Mouse (Mus musculus) adrenal gland, adult 8-10 months (tissue): ENCODE results near the gene Socs7. TPM values are rescaled to one million over a fixed set of nuclear protein-coding genes. Genes with fewer than 3 reads are reported as not detected.

ENCODE experiments used
- DNase-seq: peaks from one replicate; pipeline ENCODE4 v3.0.0; 2022
- total RNA-seq, 4 experiments: library from RNA; stranded (reverse); gene quantifications; 2 replicates each; pipeline ENCODE4 v1.2.4; 2022

The Socs7 gene
- total RNA-seq, 4 experiments from 2014 or later = 22.2 to 28.3 (median 24.9) TPM

DNA sequence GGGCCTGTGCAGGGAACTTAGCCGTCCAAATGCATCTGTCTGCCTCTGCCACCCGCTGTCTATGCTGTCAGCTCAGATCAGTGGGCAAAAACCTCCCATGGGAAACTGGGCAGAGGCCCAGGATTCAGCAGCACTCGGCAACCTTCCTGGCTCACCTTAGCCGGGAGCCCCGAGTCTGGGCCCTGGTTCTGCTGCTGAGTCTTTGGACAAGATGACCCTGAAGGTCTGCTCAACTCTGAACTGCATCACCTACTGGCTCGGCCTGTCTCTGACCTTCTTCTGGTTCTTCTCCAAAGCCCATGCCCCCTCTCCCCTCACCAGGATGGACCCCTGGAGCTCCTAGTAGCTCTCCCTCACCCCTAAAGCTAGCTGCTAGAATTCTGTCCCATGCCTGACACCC is 83.2 kb downstream of the Socs7 start:
- no peak for DNase-seq

DNA sequence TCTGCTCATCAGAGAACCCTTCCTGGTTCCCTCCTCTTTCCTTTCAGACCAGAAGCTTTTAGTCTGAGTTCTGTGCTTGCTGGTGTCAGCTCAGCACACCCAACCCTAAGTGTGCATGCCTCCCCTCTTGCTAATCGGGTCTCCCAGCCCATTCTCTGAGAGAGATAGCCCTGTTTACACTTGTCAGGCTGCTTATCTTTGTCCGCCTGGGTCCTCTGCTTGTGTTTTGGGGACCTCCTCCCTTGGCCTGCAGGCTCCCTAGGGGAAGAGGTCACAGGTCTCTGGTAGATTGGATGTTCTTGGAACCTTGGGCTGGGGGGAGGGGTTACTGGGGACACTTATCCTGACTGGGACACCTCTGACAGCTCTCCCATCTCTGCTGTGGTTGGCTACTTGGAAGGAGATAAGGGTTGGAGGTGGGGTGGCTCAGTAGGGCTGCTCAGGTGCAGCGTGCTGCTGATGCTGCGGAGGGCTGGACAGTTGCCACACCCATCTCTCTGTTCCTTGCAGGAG is 83.7 kb downstream of the Socs7 start:
- DNase-seq = no peak

GRCm38 (mm10) chr11:97447979-97448378 is 85.6 kb downstream of the Socs7 start:
- DNase-seq = no peak

Other genes with a start within 250 kb of the Socs7 start
- gene Tbx21, start 247.2 kb upstream of the Socs7 start, total RNA-seq = under 1 TPM; 0.31 to 0.51 (median 0.48) TPM
- gene Tbkbp1, start 211.1 kb upstream of the Socs7 start, total RNA-seq = 10 to 100 TPM in 3 of 4 experiments, 1 to 10 TPM in 1; 9.5 to 13.8 (median 11.6) TPM
- 100 to 1,000 TPM; 115 to 133 (median 124) TPM for gene Kpnb1, start 174.7 kb upstream of the Socs7 start, total RNA-seq
- 100 to 1,000 TPM in 2 of 4 experiments, 10 to 100 TPM in 2; 79.8 to 128 (median 106) TPM for gene Npepps, start 81.9 kb upstream of the Socs7 start, total RNA-seq
- gene Mrpl45, start 46.8 kb upstream of the Socs7 start, total RNA-seq = 10 to 100 TPM; 31.1 to 42.8 (median 35.9) TPM
- 1 to 10 TPM in 3 of 4 experiments, under 1 TPM in 1; 0.96 to 6.4 (median 4.0) TPM for gene Gpr179, start 10.5 kb upstream of the Socs7 start, total RNA-seq
- 10 to 100 TPM; 23.3 to 36.4 (median 31.8) TPM for gene Arhgap23, start 53.0 kb downstream of the Socs7 start, total RNA-seq
- under 1 TPM in 3 of 4 experiments, not detected in 1; 0.35 to 0.80 (median 0.45) TPM for gene 4933428G20Rik, start 137.8 kb downstream of the Socs7 start, total RNA-seq
- 10 to 100 TPM; 10.7 to 37.6 (median 19.9) TPM for gene Srcin1, start 213.6 kb downstream of the Socs7 start, total RNA-seq